Mouse (Mus musculus) fat pad, adult 2 months (tissue): ENCODE results near the gene Ftsj1.

Experiments
- DNase-seq: peaks from one replicate; pipeline ENCODE4 v3.0.0-alpha.2; 2011; ENCODE audit warnings: low read depth, low spot score; ENCODE audit errors: extremely low read depth

Gene Ftsj1

DNA sequence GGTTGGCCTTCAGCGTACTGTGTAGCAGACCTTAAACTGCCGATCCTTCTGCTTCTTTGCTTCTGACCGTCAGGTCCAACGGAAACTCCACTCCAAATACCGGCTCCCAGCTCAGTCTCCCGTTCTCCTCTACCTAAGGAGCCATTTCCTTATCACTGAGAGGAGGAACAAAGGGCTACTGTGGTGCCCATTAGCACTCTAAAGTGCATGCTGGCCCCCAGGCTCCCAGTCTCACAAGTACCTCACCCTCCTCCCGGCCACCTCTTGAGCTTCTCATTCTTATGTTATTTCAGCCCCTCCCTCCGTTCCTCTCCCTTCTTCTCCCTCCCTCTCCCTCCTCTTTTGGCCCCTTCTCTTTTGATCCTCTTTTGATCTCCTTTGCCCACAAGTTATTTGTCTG, 32.6 kb downstream of the Ftsj1 start:
- no peak for DNase-seq

DNA sequence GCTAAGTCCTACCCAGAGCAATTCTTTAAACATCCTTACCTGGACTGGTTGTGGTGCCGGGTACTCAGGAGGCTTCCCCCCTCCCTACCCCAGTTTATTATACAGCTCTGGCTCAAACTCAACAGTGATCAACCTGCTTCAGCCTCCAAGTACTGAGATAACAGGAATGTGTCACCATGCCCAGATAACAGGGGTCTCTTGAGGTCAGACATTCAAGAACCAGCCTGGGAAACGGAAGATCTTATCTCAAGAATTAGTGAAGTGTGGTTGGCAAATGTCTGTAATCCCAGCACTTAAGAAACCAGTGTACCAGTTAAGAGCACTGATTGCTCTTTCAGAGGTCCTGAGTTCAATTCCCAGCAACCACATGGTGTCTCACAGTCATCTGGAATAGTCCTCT, 34.1 kb downstream of the Ftsj1 start:
- DNase-seq: no peak

- DNase-seq: no peak
These were observed 34.8 kb downstream of the Ftsj1 start for GRCm38 (mm10) chrX:8217383-8217782.

GRCm38 (mm10) chrX:8211490-8212207, 40.6 kb downstream of the Ftsj1 start:
- DNase-seq: no peak

DNA sequence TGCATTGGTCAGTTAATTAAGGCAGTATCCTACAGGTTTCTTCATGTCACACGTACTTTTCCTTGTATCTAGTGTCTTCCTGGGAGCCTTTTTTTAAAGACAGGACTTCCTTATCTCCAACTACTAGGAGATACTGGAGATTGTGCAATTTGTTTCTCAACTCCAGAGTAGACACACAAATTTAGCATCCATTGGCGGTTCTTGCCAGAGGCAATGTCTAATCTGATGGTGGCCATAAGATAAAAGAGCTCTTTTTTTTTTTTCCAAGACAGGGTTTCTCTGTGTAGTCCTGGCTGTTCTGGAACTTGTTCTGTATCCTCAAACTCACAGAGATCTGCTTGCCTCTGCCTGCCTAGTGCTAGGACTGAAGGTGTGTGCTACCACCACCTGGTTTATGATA, 42.5 kb downstream of the Ftsj1 start:
- no peak for DNase-seq

GRCm38 (mm10) chrX:8207224-8207623, 45.0 kb downstream of the Ftsj1 start:
- DNase-seq: no peak

DNA sequence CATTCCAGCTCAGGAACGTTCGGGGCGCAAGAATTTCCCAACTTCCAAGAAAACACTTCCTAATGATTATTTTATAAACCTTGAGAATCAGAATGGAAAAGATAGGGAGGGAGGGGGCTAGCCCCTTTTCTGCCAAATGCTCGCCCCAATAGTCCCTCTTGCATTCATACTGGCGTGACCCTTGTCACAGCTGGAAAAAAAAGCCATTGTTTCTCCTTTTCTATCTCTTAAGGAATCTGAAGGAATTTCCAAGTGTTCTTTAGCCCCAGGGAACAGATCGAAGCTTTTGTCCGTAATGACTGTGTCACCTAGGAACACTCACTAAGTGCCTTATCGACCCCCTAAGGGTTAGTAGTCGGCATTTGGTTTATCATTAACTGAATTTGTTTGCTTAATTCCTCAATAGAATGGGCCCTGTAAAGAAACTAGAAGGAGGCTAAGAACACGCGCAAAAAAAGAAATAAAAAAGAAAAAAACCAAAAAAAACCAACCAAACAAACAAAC, 45.5 kb downstream of the Ftsj1 start:
- no peak for DNase-seq

DNA sequence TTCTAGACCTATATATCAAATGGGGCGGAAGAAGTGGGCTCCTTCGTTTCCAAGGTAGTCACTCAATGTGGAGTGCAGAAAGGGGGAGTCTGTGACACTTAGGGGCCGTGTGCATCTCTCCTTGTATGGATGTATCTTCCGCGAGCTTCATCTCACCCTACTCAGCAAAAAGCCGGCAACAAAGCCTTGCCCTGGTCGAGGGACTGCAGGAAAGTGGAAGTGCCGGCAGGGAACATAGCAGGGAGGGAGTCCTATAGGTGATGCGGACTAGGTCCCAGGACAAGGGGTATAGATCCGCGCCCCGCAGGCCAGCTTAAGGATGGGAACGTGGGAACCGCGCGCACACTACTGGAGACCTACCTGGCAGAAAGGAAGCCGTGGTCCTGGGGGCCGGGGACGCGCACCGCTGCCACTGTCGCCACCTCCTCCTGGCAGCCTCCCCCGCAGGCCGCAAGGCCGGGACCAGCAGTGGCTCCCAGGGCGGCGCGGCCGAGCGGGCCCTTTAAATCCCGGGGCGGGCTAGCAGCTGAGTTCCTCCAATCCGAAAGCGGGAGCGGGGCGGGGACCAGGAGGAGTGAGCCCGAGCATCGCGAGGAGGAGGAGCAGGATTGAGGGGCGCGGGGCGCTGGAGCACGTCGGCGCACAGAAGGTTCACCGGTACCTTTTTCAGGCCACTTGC, 46.1 kb downstream of the Ftsj1 start, which contains the start of gene Porcn:
Porcn (minus strand) TSS at position 511 of the 679 bp plus-strand sequence.
- DNase-seq: no peak

- DNase-seq: no peak
These were observed 46.7 kb downstream of the Ftsj1 start for GRCm38 (mm10) chrX:8205551-8205950.

DNA sequence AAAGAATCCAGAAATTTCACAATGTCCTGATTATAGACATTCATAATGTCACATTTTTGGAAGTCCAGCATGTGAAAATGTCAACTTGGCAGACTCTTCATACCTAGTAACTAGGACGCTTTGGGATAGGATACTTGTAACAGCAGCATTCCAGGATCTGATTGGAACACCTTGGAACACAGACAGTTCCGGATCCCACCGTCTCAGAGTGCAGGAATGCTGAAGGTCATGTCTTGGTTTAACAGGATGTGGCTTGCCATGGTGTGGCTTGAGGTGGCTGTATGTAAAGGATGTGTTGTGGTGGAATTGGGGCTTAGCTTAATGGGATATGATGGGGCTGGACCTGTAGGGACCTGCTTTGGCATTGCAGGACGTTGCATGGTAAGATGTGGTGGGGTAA, 47.1 kb downstream of the Ftsj1 start:
- DNase-seq: no peak

DNA sequence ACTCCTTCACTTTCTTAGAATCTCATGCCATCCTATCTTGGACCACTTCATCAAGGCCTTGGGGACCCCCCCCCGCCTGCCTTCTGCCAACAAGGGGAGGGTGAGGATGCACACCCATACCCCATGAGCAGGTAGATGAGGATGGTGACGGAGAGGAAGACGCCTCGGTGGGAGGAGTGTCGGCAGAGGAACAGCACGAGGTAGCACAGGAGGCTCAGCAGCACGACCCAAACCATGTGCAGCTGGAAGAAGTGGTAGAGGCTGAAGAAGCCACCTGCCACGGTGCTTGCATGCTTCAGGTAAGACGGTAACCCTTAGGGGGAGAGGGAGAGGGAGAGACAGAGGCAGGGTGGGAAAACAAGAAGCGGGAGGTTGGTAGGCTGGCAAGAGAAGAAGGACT, 48.1 kb downstream of the Ftsj1 start:
- no peak for DNase-seq

DNA sequence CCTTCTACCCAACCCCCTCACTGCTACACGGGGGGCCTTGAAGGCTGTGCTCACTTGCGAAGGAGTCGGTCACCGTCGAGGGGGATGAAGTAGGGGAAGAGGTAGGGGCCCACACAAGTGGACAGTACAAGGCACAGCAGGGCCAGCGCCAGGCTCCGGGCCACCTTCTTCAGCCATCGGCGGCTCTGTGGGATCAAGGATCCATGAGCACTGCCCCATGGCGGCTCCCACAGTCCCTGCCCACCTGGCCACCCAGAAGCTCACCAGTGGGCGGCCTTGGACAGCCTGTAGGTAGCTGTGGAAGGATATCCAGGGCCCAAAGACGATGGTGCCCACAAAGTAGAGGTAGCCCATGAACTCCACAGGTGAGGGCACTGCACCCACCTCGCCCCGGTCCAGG, 49.1 kb downstream of the Ftsj1 start:
- no peak for DNase-seq

DNA sequence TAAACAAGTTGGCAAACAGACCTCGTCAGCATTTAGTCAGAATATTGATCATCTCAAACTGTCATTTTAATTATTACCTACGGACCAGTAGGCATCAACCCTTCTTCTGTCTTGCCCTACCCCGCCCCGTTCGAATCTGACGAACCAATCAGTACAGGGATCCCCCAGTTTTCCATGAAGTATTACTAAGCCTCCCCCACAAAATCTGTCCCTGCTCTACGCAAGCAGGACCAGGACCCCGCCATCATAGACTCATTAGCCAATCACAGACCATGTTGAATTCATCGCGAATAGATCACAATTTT, 58.8 kb downstream of the Ftsj1 start, which contains the start of gene Ebp:
Ebp (minus strand) TSS at position 94 of the 305 bp plus-strand sequence.
- no peak for DNase-seq

GRCm38 (mm10) chrX:8192640-8193418, 59.4 kb downstream of the Ftsj1 start:
- no peak for DNase-seq

DNA sequence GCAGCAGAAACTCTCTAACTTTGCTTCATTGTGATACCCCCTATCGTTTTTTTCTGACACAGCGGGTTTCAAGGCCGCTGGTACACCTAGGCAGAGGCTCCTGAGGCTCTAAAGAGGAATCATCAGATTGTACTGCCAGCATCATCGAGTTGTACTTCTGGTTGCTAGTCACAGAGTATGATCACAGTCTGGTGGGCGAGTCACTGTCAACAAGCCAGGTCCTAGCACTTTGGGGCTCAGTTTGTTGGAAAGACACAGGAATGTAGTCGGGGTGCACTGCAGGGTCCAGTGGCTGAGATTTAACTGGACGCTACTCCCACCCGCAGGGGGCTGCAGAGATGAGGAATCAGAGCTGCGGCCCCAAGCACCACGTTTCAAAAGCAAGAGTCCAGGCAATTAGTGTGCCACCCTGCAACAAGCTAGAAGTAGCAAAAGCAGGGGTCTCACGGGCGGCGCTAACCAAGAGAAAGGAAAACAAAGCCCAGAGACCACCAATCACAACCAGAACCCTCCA, 60.0 kb downstream of the Ftsj1 start:
- no peak for DNase-seq
